Mouse (Mus musculus) hindbrain, embryonic 12.5 days (tissue): ENCODE results near the gene 1700017B05Rik. TPM values are rescaled to one million over a fixed set of nuclear protein-coding genes. Genes with fewer than 3 reads are reported as not detected.

Experiments used
- ATAC-seq: fragments of 200-750 bp; cut with Nextera tagmentation; 2 replicates; pipeline ENCODE4 v1.8.0; 2017; ENCODE audit warnings: moderate TSS enrichment; ENCODE audit not compliant: low FRiP score
- H3K27ac ChIP-seq: fragments of 300-500 bp; sonication (generic); 2 replicates; pipeline ENCODE4 v1.5.1; 2016; ENCODE audit warnings: mild to moderate bottlenecking
- H3K27me3 ChIP-seq: fragments of 300-500 bp; sonication (generic); 2 replicates; pipeline ENCODE4 v1.6.1; 2016; ENCODE audit warnings: mild to moderate bottlenecking
- H3K36me3 ChIP-seq: fragments of 300-500 bp; sonication (generic); 2 replicates; pipeline ENCODE4 v1.6.1; 2016; ENCODE audit warnings: mild to moderate bottlenecking
- H3K4me1 ChIP-seq: fragments of 300-500 bp; sonication (generic); 2 replicates; pipeline ENCODE4 v1.6.1; 2016
- H3K4me2 ChIP-seq: fragments of 300-500 bp; sonication (generic); replicated peaks from 2 replicates; pipeline ENCODE4 v1.6.1; 2016; ENCODE audit warnings: mild to moderate bottlenecking
- H3K4me3 ChIP-seq: fragments of 300-500 bp; sonication (generic); 2 replicates; pipeline ENCODE4 v1.5.1; 2016; ENCODE audit warnings: mild to moderate bottlenecking
- H3K9ac ChIP-seq: fragments of 300-500 bp; sonication (generic); 2 replicates; pipeline ENCODE4 v1.6.1; 2016; ENCODE audit warnings: mild to moderate bottlenecking, moderate library complexity
- H3K9me3 ChIP-seq: fragments of 300-500 bp; sonication (generic); replicated peaks from 2 replicates; pipeline ENCODE4 v1.6.1; 2016; ENCODE audit warnings: mild to moderate bottlenecking
- WGBS: fragments of 180-500 bp; shearing (Covaris S2); methylation state at CpG from one replicate; pipeline ENCODE4 v1.1.7; 2016; 5-methylcytosine and 5-hydroxymethylcytosine counted together
- polyA plus RNA-seq: library from polyadenylated mRNA; unstranded; fragments of >200 nt; fragmentation: Nextera tagmentation; extraction: Ambion mirVana; gene quantifications from 2 replicates; pipeline ENCODE4 v1.2.1, GENCODE M21; 2016

The 1700017B05Rik gene
- polyA plus RNA-seq, 1 experiment from 2014 or later = 8.1 TPM

- 81% methylated on average over 3 of the region's 3 CpGs for WGBS
- no peaks in the 10 kb centered on the region for H3K36me3 ChIP-seq
- no peaks in the 10 kb centered on the region for H3K27me3 ChIP-seq
These were observed 32.5 kb upstream of the 1700017B05Rik start for GRCm38 (mm10) chr9:57294905-57295304.

GRCm38 (mm10) chr9:57287183-57287582, 24.8 kb upstream of the 1700017B05Rik start:
- no peak for ATAC-seq
- no peaks in the 10 kb centered on the region for H3K9me3 ChIP-seq
- no peak overlapping the region for H3K4me2 ChIP-seq
- 84% methylated on average over 6 of the region's 6 CpGs for WGBS
- H3K9ac ChIP-seq = no peak overlapping the region
- no peak overlapping the region for H3K27ac ChIP-seq
- H3K36me3 ChIP-seq = no peaks in the 10 kb centered on the region
- no peaks in the 10 kb centered on the region for H3K4me1 ChIP-seq
- no peaks in the 10 kb centered on the region for H3K27me3 ChIP-seq
- H3K4me3 ChIP-seq = no peak overlapping the region

More at GRCm38 (mm10) chr9:57294905-57295304, 32.5 kb upstream of the 1700017B05Rik start:
- Histone ChIP-seq H3K9ac (no peak overlapping the region), H3K9me3 (no peaks in the 10 kb centered on the region), H3K4me2 (no peak overlapping the region), H3K4me3 (no peak overlapping the region), H3K27ac (no peak overlapping the region), H3K4me1 (no peaks in the 10 kb centered on the region)
- ATAC-seq = no peak

GRCm38 (mm10) chr9:57283311-57283710, 20.9 kb upstream of the 1700017B05Rik start:
- Histone ChIP-seq H3K9ac (no peak overlapping the region), H3K4me2 (no peak overlapping the region), H3K4me1 (peaks cover 10% of the 10 kb centered on the region; the same call in 1 of the 2 replicates), H3K27ac (no peak overlapping the region), H3K9me3 (no peaks in the 10 kb centered on the region), H3K4me3 (no peak overlapping the region), H3K27me3 (0 out of 2 replicates have a peak, but pooled peaks cover 6% of the 10 kb centered on the region), H3K36me3 (no peaks in the 10 kb centered on the region)
- ATAC-seq = no peak
- WGBS = 77% methylated on average over 4 of the region's 4 CpGs

GRCm38 (mm10) chr9:57282686-57283085, 20.3 kb upstream of the 1700017B05Rik start:
- Histone ChIP-seq H3K9ac (no peak overlapping the region), H3K27ac (no peak overlapping the region), H3K9me3 (no peaks in the 10 kb centered on the region), H3K36me3 (no peaks in the 10 kb centered on the region), H3K4me1 (peaks cover 10% of the 10 kb centered on the region; the same call in 1 of the 2 replicates), H3K4me3 (no peak overlapping the region), H3K27me3 (0 out of 2 replicates have a peak, but pooled peaks cover 7% of the 10 kb centered on the region), H3K4me2 (no peak overlapping the region)
- ATAC-seq = no peak
- 70% methylated on average over 3 of the region's 3 CpGs for WGBS

GRCm38 (mm10) chr9:57281549-57281948, 19.1 kb upstream of the 1700017B05Rik start:
- Histone ChIP-seq H3K4me3 (peak overlapping the region; percentile 14; the same call in 1 of the 2 replicates), H3K4me1 (peaks cover 10% of the 10 kb centered on the region; the same call in 1 of the 2 replicates), H3K36me3 (no peaks in the 10 kb centered on the region), H3K27me3 (peaks cover 7% of the 10 kb centered on the region; the same call in 1 of the 2 replicates), H3K4me2 (peak overlapping the region; percentile 45), H3K27ac (no peak overlapping the region), H3K9ac (peak overlapping the region; percentile 43), H3K9me3 (no peaks in the 10 kb centered on the region)
- peak; percentile 73; the same call in 1 of the 2 replicates for ATAC-seq
- WGBS = 13% methylated on average over 20 of the region's 20 CpGs

GRCm38 (mm10) chr9:57279441-57279840, 17.0 kb upstream of the 1700017B05Rik start:
- Histone ChIP-seq H3K9ac (no peak overlapping the region), H3K9me3 (no peaks in the 10 kb centered on the region), H3K4me1 (peaks cover 10% of the 10 kb centered on the region; the same call in 1 of the 2 replicates), H3K36me3 (no peaks in the 10 kb centered on the region), H3K27me3 (peaks cover 7% of the 10 kb centered on the region; the same call in 1 of the 2 replicates), H3K4me2 (no peak overlapping the region), H3K4me3 (no peak overlapping the region), H3K27ac (no peak overlapping the region)
- 69% methylated on average over 4 of the region's 4 CpGs for WGBS
- ATAC-seq = no peak

- peaks cover 7% of the 10 kb centered on the region; the same call in 1 of the 2 replicates for H3K27me3 ChIP-seq
- no peaks in the 10 kb centered on the region for H3K9me3 ChIP-seq
- peaks cover 10% of the 10 kb centered on the region; the same call in 1 of the 2 replicates for H3K4me1 ChIP-seq
- no peak overlapping the region for H3K9ac ChIP-seq
- H3K36me3 ChIP-seq = no peaks in the 10 kb centered on the region
- H3K4me2 ChIP-seq = no peak overlapping the region
- H3K27ac ChIP-seq = no peak overlapping the region
- no peak overlapping the region for H3K4me3 ChIP-seq
- 59% methylated on average over 4 of the region's 4 CpGs for WGBS
- no peak for ATAC-seq
These were observed 15.9 kb upstream of the 1700017B05Rik start for GRCm38 (mm10) chr9:57278268-57278667.

GRCm38 (mm10) chr9:57276311-57276710, 13.9 kb upstream of the 1700017B05Rik start:
- Histone ChIP-seq H3K36me3 (no peaks in the 10 kb centered on the region), H3K4me3 (no peak overlapping the region), H3K27ac (no peak overlapping the region), H3K27me3 (peaks cover 7% of the 10 kb centered on the region; the same call in 1 of the 2 replicates), H3K4me2 (no peak overlapping the region), H3K4me1 (peaks cover 4% of the 10 kb centered on the region; the same call in 1 of the 2 replicates), H3K9me3 (no peaks in the 10 kb centered on the region), H3K9ac (no peak overlapping the region)
- no peak for ATAC-seq

GRCm38 (mm10) chr9:57273805-57274494, 11.5 kb upstream of the 1700017B05Rik start:
- Histone ChIP-seq H3K27ac (no peak overlapping the region), H3K4me2 (no peak overlapping the region), H3K9ac (no peak overlapping the region), H3K4me3 (no peak overlapping the region), H3K9me3 (no peaks in the 10 kb centered on the region), H3K4me1 (peaks cover 16% of the 10 kb centered on the region), H3K27me3 (peaks cover 3% of the 10 kb centered on the region; the same call in 1 of the 2 replicates), H3K36me3 (no peaks in the 10 kb centered on the region)
- WGBS = 30% methylated on average over 6 of the region's 6 CpGs
- no peak for ATAC-seq

GRCm38 (mm10) chr9:57272902-57273804, 10.7 kb upstream of the 1700017B05Rik start:
- Histone ChIP-seq H3K9me3 (no peaks in the 10 kb centered on the region), H3K4me3 (no peak overlapping the region), H3K36me3 (no peaks in the 10 kb centered on the region), H3K27ac (no peak overlapping the region), H3K4me1 (peaks cover 20% of the 10 kb centered on the region), H3K9ac (no peak overlapping the region), H3K4me2 (no peak overlapping the region), H3K27me3 (no peaks in the 10 kb centered on the region; the same call in 1 of the 2 replicates)
- ATAC-seq = no peak
- WGBS = 48% methylated on average over 8 of the region's 8 CpGs

- Histone ChIP-seq H3K27ac (no peak overlapping the region), H3K9ac (no peak overlapping the region), H3K27me3 (no peaks in the 10 kb centered on the region; the same call in 1 of the 2 replicates), H3K36me3 (no peaks in the 10 kb centered on the region), H3K4me1 (peaks cover 26% of the 10 kb centered on the region), H3K4me3 (no peak overlapping the region), H3K9me3 (no peaks in the 10 kb centered on the region), H3K4me2 (no peak overlapping the region)
- WGBS = 51% methylated on average over 9 of the region's 9 CpGs
- no peak for ATAC-seq
These were observed 9.6 kb upstream of the 1700017B05Rik start for GRCm38 (mm10) chr9:57271837-57272562.
